Mouse (Mus musculus): ENCODE measurements around the gene Ehd3.

DNA sequence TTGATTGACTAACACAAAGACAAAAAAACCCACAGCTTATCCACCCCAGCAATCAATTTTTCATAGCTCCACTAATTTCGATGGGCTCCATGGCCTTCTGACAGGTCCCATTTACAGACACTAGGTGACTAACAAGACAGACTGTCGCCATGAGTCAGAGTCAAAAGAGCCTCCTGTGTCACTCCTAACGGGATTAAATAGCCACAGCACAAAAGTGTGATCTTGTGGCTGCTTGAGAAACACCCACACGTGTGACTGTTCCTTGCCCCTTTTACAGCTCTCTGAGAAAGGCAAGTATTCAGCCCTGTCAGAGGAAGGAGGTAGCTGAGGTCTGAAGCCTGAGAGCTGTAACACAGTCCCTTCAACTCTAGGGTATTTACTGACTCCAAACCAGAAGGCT, 49.8 kb downstream of the Ehd3 start:
- TF ChIP-seq CTCF (IDR thresholded peaks at IDR 0.05; ENCODE audit: control insufficient read depth, insufficient read depth, insufficient replicate concordance, low read depth, low read length) (no peak), POLR2A (IDR thresholded peaks at IDR 0.05; ENCODE audit: control insufficient read depth, low read depth, low read length) (no peak)

Data from testis, adult 2 months (tissue).